Mouse (Mus musculus): ENCODE data around the gene Mast4.

- no peak for TF ChIP-seq CTCF (IDR thresholded peaks at IDR 0.05; ENCODE audit: low read depth, low read length)
- TF ChIP-seq POLR2A (IDR thresholded peaks at IDR 0.05; ENCODE audit: borderline replicate concordance, low read depth, low read length): no peak
These were observed 499.0 kb downstream of the Mast4 start for GRCm38 (mm10) chr13:102835336-102835735.
